In genomic region chrX:71628306-71628705, GRCm38 (mm10) we compare ENCODE assay signal across 8 mouse cellular contexts. TPM values are rescaled to one million over a fixed set of nuclear protein-coding genes. Genes with fewer than 3 reads are reported as not detected.
DNase-seq lines count a peak whose midpoint lies in the region; ATAC-seq and TF ChIP-seq lines count a peak whose summit lies in the region.

No protein-coding gene starts in this region.

- no peak overlapping the region for H3K4me3 ChIP-seq in intestine, embryonic 14.5 days (ENCODE audit: low read depth, low read length)
- no peak overlapping the region for H3K4me3 ChIP-seq in intestine, embryonic 15.5 days (replicated peaks)
- no peak overlapping the region for H3K4me3 ChIP-seq in E14TG2a.4 (replicated peaks; ENCODE audit: low read length)
- no peak overlapping the region for H3K4me3 ChIP-seq in embryonic facial prominence, embryonic 10.5 days

- TF ChIP-seq CTCF in E14TG2a.4 (conservative IDR thresholded peaks at IDR 0.05; ENCODE audit: low read length), result peak; percentile 40; the same call in 1 of the 2 replicates

- H3K9ac ChIP-seq in intestine, embryonic 14.5 days (ENCODE audit: low read length), result no peak overlapping the region
- no peak overlapping the region for H3K9ac ChIP-seq in intestine, embryonic 15.5 days

- peak; percentile 71 for DNase-seq in intestine, embryonic 14.5 days (ENCODE audit: low spot score)
- DNase-seq in adrenal gland, adult 18-20 months (ENCODE audit: low spot score in 2 of 2), result peak; percentile 43 to 45
- peak; percentile 38 for DNase-seq in embryonic facial prominence, embryonic 10.5 days (ENCODE audit: low spot score)
- DNase-seq in left cerebral cortex, adult 18-20 months (ENCODE audit: low spot score in 2 of 2), result peak; percentile 41 to 61
- DNase-seq in retina, postnatal 1 day, result peak; percentile 68

- H3K9me3 ChIP-seq in intestine, embryonic 14.5 days (ENCODE audit: control insufficient read depth, low read length), result no peaks in the 10 kb centered on the region
- no peaks in the 10 kb centered on the region for H3K9me3 ChIP-seq in intestine, embryonic 15.5 days
- no peaks in the 10 kb centered on the region for H3K9me3 ChIP-seq in E14TG2a.4 (ENCODE audit: low read length)
- no peaks in the 10 kb centered on the region for H3K9me3 ChIP-seq in embryonic facial prominence, embryonic 10.5 days

- H3K27ac ChIP-seq in intestine, embryonic 14.5 days (ENCODE audit: low read depth), result no peak overlapping the region
- H3K27ac ChIP-seq in intestine, embryonic 15.5 days, result no peak overlapping the region
- H3K27ac ChIP-seq in embryonic facial prominence, embryonic 10.5 days (replicated peaks), result no peak overlapping the region

- no peak for ATAC-seq in intestine, embryonic 14.5 days (replicated peaks; ENCODE audit: low FRiP score, low TSS enrichment, low read depth)
- ATAC-seq in intestine, embryonic 15.5 days, result no peak
- no peak for ATAC-seq in inflammation-experienced regulatory T-cells, adult 6 months

- no peaks in the 10 kb centered on the region for H3K27me3 ChIP-seq in intestine, embryonic 14.5 days (replicated peaks; ENCODE audit: control insufficient read depth, insufficient read depth, low read length)
- no peaks in the 10 kb centered on the region for H3K27me3 ChIP-seq in intestine, embryonic 15.5 days (replicated peaks)
- no peaks in the 10 kb centered on the region for H3K27me3 ChIP-seq in E14TG2a.4 (ENCODE audit: insufficient read depth, low read length)
- H3K27me3 ChIP-seq in embryonic facial prominence, embryonic 10.5 days (replicated peaks; ENCODE audit: low read depth, poor library complexity, severe bottlenecking), result no peaks in the 10 kb centered on the region

- H3K4me1 ChIP-seq in intestine, embryonic 14.5 days (replicated peaks; ENCODE audit: control insufficient read depth, insufficient read depth, low read length), result no peaks in the 10 kb centered on the region
- H3K4me1 ChIP-seq in intestine, embryonic 15.5 days (replicated peaks), result no peaks in the 10 kb centered on the region
- no peaks in the 10 kb centered on the region for H3K4me1 ChIP-seq in E14TG2a.4 (replicated peaks; ENCODE audit: low read depth, low read length)
- H3K4me1 ChIP-seq in embryonic facial prominence, embryonic 10.5 days, result no peaks in the 10 kb centered on the region

- WGBS in intestine, embryonic 14.5 days, result 14% methylated on average over 4 of the region's 4 CpGs
- 7% methylated on average over 4 of the region's 4 CpGs for WGBS in intestine, embryonic 15.5 days
- WGBS in embryonic facial prominence, embryonic 10.5 days, result 18% methylated on average over 4 of the region's 4 CpGs

- no peaks in the 10 kb centered on the region for H3K36me3 ChIP-seq in intestine, embryonic 14.5 days (ENCODE audit: control insufficient read depth, insufficient read depth, low read length)
- no peaks in the 10 kb centered on the region for H3K36me3 ChIP-seq in intestine, embryonic 15.5 days
- H3K36me3 ChIP-seq in E14TG2a.4 (ENCODE audit: insufficient read depth, low read length), result no peaks in the 10 kb centered on the region
- H3K36me3 ChIP-seq in embryonic facial prominence, embryonic 10.5 days (replicated peaks), result no peaks in the 10 kb centered on the region

- H3K4me2 ChIP-seq in intestine, embryonic 14.5 days (ENCODE audit: low read length), result no peak overlapping the region
- no peak overlapping the region for H3K4me2 ChIP-seq in intestine, embryonic 15.5 days (replicated peaks)

RNA-seq across cellular contexts. Expression of gene Gpr50, which starts 35.2 kb away (rescaled TPM):
- polyA plus RNA-seq in intestine, embryonic 14.5 days (2014; fragmentation: Nextera tagmentation; extraction: Ambion mirVana), result 1.6 and 1.7 TPM in 2 replicates
- polyA plus RNA-seq in intestine, embryonic 15.5 days (2015; fragmentation: Nextera tagmentation; extraction: Ambion mirVana), result 0.87 and 1.1 TPM in 2 replicates
- total RNA-seq in adrenal gland, adult 18-20 months (2021), result not detected
- polyA plus RNA-seq in embryonic facial prominence, embryonic 10.5 days (2016; fragmentation: Nextera tagmentation; extraction: Ambion mirVana), result 23.0 and 23.7 TPM in 2 replicates
- under 1 TPM; 0.46 to 0.49 TPM for total RNA-seq in left cerebral cortex, adult 18-20 months (2021)
- polyA plus RNA-seq in inflammation-experienced regulatory T-cells, adult 6 months (2017; shearing (Covaris generic)), result not detected
